Mouse (Mus musculus) stomach, adult 2 months (tissue): ENCODE data around the gene Tmem54. TPM values are rescaled to one million over a fixed set of nuclear protein-coding genes. Genes with fewer than 3 reads are reported as not detected.

Source experiments
- polyA plus RNA-seq: library from polyadenylated mRNA; depleted of rRNA; stranded (reverse); fragments of >200 nt; gene quantifications from 2 replicates; pipeline ENCODE4 v1.2.3, GENCODE M21; 2012; rRNA removed

The Tmem54 gene
- polyA plus RNA-seq: 228 and 321 TPM in 2 replicates

GRCm38 (mm10) chr4:129105356-129105755, at the start of gene Tmem54:
Gene Tmem54, plus strand, starts transcription at chr4:129105548.

DNA sequence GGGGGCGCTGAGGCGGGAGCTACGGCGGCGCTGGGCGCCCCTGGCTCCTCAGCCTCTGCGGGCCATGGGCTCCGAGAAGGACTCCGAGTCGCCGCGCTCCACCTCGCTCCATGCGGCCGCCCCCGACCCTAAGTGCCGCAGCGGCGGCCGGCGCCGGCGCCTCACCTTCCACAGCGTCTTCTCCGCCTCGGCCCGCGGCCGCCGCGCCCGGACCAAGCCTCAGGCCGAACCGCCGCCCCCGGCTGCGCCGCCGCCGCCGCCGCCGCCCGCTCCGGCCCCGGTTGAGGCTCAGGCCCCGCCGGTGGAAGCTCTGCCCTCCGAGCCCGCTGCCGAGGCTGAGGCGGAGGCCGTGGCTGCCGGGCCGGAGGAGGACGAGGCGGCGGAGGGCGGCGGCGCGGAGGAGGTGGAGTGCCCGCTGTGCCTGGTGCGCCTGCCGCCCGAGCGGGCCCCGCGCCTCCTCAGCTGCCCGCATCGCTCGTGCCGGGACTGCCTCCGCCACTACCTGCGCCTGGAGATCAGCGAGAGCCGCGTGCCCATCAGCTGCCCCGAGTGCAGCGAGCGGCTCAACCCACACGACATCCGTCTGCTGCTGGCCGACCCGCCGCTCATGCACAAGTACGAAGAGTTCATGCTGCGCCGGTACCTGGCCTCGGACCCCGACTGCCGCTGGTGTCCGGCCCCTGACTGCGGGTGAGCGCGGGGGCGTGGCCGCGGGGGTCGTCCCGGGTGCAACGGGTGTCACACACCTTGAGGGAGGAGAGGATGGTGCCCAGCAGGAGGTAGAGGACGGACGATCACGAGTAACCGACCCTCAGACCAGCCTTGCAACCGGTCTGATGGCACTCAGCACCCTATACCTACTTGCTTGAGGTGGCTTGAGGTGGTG, 46.9 kb upstream of the Tmem54 start, which contains the start of gene Rnf19b:
Gene Rnf19b, plus strand, starts transcription at position 65 of the 886 bp plus-strand sequence.

DNA sequence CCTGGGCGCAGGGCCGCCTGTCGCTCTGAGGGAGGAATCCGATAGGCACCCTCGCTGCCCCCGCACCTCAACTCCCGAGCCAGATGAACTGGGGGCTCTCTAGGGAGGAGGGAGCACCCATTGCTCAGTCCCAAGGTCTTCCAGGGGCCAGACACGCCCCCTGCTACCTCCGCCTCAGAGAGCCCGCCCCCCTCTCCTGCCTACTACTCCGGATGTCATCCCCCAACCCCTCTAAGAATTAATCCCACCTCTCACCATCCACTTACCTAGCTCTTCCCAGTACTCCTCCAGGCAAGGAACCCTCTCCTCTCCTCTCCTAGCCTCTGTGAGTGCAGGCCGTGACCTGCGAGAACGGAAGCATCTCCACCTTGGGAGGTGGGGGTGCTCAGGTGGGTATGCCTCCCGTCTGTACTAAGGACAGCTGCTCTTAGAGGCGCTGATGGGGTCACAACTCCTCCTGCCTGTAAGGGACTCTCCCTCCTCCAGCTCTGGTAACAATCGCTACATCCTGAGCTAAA, 16.3 kb downstream of the Tmem54 start, which contains the start of gene Hpca:
Gene Hpca, minus strand, starts transcription at position 468 of the 518 bp plus-strand sequence.

DNA sequence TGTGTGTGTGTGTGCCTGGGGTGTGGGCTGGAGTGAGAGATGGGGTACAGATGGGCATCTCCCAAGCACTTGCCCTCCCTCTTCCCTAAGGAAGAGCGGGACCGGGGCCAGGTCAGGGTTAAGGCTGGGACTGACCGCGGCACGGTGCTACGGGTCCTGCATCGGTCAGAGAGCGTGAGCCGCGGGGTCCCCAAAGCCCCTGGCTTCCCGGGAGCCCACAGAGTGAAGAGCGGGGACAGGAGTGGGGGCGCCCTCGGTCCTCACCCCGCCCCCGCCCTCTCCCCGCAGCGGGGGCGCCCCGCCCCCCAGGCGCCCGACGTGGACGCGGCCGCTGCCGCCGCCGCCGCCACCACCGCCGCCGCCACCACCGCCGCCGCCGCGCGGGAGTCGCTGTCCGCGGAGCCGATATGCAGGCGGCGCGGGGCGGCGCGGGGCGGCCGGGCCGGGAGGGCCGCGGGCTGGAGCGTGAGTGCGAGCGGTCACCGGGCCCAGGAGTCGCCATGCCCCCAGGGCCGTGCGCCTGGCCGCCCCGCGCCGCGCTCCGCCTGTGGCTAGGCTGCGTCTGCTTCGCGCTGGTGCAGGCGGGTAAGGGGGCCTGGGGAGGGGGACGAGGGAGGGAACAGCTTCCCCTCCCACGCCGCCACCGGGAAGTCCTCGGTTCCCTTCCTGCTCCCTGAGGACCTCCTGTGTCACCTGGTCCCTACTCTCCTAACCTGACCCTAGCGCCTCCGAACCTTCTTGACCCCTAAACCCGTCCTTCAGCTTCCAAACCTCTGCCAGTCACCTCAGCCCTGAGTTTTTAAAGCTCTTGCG, 31.4 kb downstream of the Tmem54 start, which contains the start of gene Fndc5:
Gene Fndc5, plus strand, starts transcription at position 421 of the 813 bp plus-strand sequence.

Other genes starting within 250 kb of the Tmem54 start
- 4.4 and 6.1 TPM in 2 replicates for gene Trim62, start 222.0 kb upstream of the Tmem54 start, polyA plus RNA-seq
- gene Azin2, start 143.1 kb upstream of the Tmem54 start, polyA plus RNA-seq: 3.3 and 5.9 TPM in 2 replicates
- 22.8 and 23.1 TPM in 2 replicates for gene Ak2, start 113.6 kb upstream of the Tmem54 start, polyA plus RNA-seq
- gene Rnf19b, start 47.3 kb upstream of the Tmem54 start, polyA plus RNA-seq: 39.0 and 55.2 TPM in 2 replicates
- 0.04 and 0.23 TPM in 2 replicates for gene Hpca, start 16.5 kb downstream of the Tmem54 start, polyA plus RNA-seq
- gene Fndc5, start 31.5 kb downstream of the Tmem54 start, polyA plus RNA-seq: 0.85 and 1.00 TPM in 2 replicates
- 0.94 and 2.8 TPM in 2 replicates for gene S100pbp, start 84.2 kb downstream of the Tmem54 start, polyA plus RNA-seq
- 3.2 and 5.9 TPM in 2 replicates for gene Yars, start 84.2 kb downstream of the Tmem54 start, polyA plus RNA-seq
- 63.7 and 65.0 TPM in 2 replicates for gene C77080, start 155.9 kb downstream of the Tmem54 start, polyA plus RNA-seq
- 0.58 and 0.95 TPM in 2 replicates for gene Sync, start 182.1 kb downstream of the Tmem54 start, polyA plus RNA-seq
- gene Rbbp4, start 229.8 kb downstream of the Tmem54 start, polyA plus RNA-seq: 3.3 and 4.2 TPM in 2 replicates
- gene Zbtb8os, start 230.1 kb downstream of the Tmem54 start, polyA plus RNA-seq: 2.1 and 2.6 TPM in 2 replicates